Mouse (Mus musculus): Measurements from ENCODE around the gene Lrrc3. TPM values are rescaled to one million over a fixed set of nuclear protein-coding genes. Genes with fewer than 3 reads are reported as not detected.
A peak's percentile ranks its signal among the peaks of the same experiment; 100 is the strongest.

Gene Lrrc3
- polyA plus RNA-seq, 1 experiment from 2014 or later = 19.6 TPM

GRCm38 (mm10) chr10:77912605-77913004, 10.3 kb upstream of the Lrrc3 start:
- WGBS = 74% methylated on average over 7 of the region's 7 CpGs
- no peak overlapping the region for H3K9ac ChIP-seq
- no peaks in the 10 kb centered on the region for H3K9me3 ChIP-seq (ENCODE audit: control insufficient read depth, low read length)
- no peak overlapping the region for H3K27ac ChIP-seq
- ATAC-seq (ENCODE audit: low FRiP score) = no peak
- no peaks in the 10 kb centered on the region for H3K27me3 ChIP-seq (ENCODE audit: control insufficient read depth, insufficient read depth, low read length)
- H3K4me2 ChIP-seq (replicated peaks) = no peak overlapping the region
- no peak overlapping the region for H3K4me3 ChIP-seq (replicated peaks; ENCODE audit: low read length)
- no peaks in the 10 kb centered on the region for H3K36me3 ChIP-seq (replicated peaks; ENCODE audit: control insufficient read depth, insufficient read depth)
- no peak for DNase-seq (ENCODE audit: low spot score)
- H3K4me1 ChIP-seq (replicated peaks; ENCODE audit: control insufficient read depth, insufficient read depth, low read length) = no peaks in the 10 kb centered on the region

- H3K4me1 ChIP-seq (replicated peaks; ENCODE audit: control insufficient read depth, insufficient read depth, low read length) = peaks cover 8% of the 10 kb centered on the region; the same call in 1 of the 2 replicates
- H3K9me3 ChIP-seq (ENCODE audit: control insufficient read depth, low read length) = no peaks in the 10 kb centered on the region
- ATAC-seq (ENCODE audit: low FRiP score) (peak; percentile 91), DNase-seq (ENCODE audit: low spot score) (peak; percentile 77)
- peak overlapping the region; percentile 69 for H3K4me3 ChIP-seq (replicated peaks; ENCODE audit: low read length)
- no peaks in the 10 kb centered on the region for H3K27me3 ChIP-seq (ENCODE audit: control insufficient read depth, insufficient read depth, low read length)
- H3K4me2 ChIP-seq (replicated peaks) = peak overlapping the region; percentile 81
- no peaks in the 10 kb centered on the region for H3K36me3 ChIP-seq (replicated peaks; ENCODE audit: control insufficient read depth, insufficient read depth)
- peak overlapping the region; percentile 71 for H3K27ac ChIP-seq
- 5% methylated on average over 35 of the region's 35 CpGs for WGBS
- peak overlapping the region; percentile 73 for H3K9ac ChIP-seq
These were observed 769 bp upstream of the Lrrc3 start for GRCm38 (mm10) chr10:77902894-77903715.

GRCm38 (mm10) chr10:77901871-77902210, 495 bp downstream of the Lrrc3 start:
- WGBS = 2% methylated on average over 14 of the region's 14 CpGs
- peak; percentile 32 for ATAC-seq (ENCODE audit: low FRiP score)
- Histone ChIP-seq H3K9ac (peak overlapping the region; percentile 73), H3K4me1 (replicated peaks; ENCODE audit: control insufficient read depth, insufficient read depth, low read length) (peaks cover 8% of the 10 kb centered on the region; the same call in 1 of the 2 replicates), H3K4me2 (replicated peaks) (peak overlapping the region; percentile 81), H3K4me3 (replicated peaks; ENCODE audit: low read length) (peak overlapping the region; percentile 69), H3K27me3 (ENCODE audit: control insufficient read depth, insufficient read depth, low read length) (no peaks in the 10 kb centered on the region), H3K9me3 (ENCODE audit: control insufficient read depth, low read length) (no peaks in the 10 kb centered on the region), H3K36me3 (replicated peaks; ENCODE audit: control insufficient read depth, insufficient read depth) (no peaks in the 10 kb centered on the region), H3K27ac (peak overlapping the region; percentile 71)
- DNase-seq (ENCODE audit: low spot score) = no peak

DNA sequence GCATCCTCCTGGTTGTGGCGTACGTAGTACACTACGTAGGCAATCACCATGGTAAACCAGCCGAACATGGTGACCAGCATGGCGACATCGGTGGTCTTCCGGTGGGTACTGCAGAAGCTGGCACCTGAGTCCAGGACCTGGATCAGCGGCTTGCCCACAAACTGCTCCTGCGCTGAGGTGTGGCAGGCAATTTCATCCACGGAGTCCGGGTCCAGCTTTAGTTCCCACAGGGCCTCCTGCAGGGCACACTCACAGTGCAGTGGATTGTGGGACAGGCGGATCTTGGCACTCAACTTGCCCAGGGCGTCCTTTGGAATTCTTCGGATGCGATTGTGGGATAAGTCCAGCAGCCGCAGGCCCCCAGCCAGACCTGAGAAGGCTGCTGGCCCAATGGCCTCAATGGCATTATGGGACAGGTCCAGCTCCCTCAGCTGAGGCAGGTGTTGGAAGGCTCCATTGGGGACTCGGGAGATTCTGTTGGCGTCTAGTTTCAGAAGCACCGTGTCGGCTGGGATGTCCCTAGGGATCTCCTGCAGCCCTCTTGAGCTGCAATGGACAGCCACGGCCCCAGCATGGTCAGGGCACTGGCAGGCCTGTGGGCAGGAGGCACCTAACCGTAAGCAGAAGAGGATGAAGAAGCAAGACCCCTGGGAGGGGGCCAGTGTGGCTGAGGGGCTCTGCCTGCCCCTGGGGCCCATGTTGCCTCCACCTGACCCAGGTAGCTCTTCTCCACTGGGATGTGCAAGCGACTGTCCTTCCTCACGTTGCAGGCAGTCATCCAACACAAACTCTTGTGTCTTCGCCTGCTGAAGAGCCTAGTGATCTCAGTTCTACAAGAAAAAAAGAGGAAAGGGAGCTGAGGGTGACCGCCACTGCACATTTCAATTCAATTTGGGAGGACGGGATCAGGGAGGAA, 1.2 kb downstream of the Lrrc3 start:
- WGBS = 82% methylated on average over 27 of the region's 27 CpGs
- no peak for DNase-seq (ENCODE audit: low spot score)
- H3K4me2 ChIP-seq (replicated peaks) = peak overlapping the region; percentile 81
- H3K9ac ChIP-seq = peak overlapping the region; percentile 73
- H3K9me3 ChIP-seq (ENCODE audit: control insufficient read depth, low read length) = no peaks in the 10 kb centered on the region
- H3K4me3 ChIP-seq (replicated peaks; ENCODE audit: low read length) = peak overlapping the region; percentile 69
- peaks cover 8% of the 10 kb centered on the region for H3K4me1 ChIP-seq (replicated peaks; ENCODE audit: control insufficient read depth, insufficient read depth, low read length)
- H3K27ac ChIP-seq = no peak overlapping the region
- no peak for ATAC-seq (ENCODE audit: low FRiP score)
- no peaks in the 10 kb centered on the region for H3K27me3 ChIP-seq (ENCODE audit: control insufficient read depth, insufficient read depth, low read length)
- no peaks in the 10 kb centered on the region for H3K36me3 ChIP-seq (replicated peaks; ENCODE audit: control insufficient read depth, insufficient read depth)

GRCm38 (mm10) chr10:77900126-77900525, 2.2 kb downstream of the Lrrc3 start:
- Histone ChIP-seq H3K4me2 (replicated peaks) (no peak overlapping the region; the same call in 1 of the 2 replicates), H3K4me3 (replicated peaks; ENCODE audit: low read length) (no peak overlapping the region), H3K27me3 (ENCODE audit: control insufficient read depth, insufficient read depth, low read length) (no peaks in the 10 kb centered on the region), H3K9me3 (ENCODE audit: control insufficient read depth, low read length) (no peaks in the 10 kb centered on the region), H3K36me3 (replicated peaks; ENCODE audit: control insufficient read depth, insufficient read depth) (no peaks in the 10 kb centered on the region), H3K27ac (no peak overlapping the region), H3K4me1 (replicated peaks; ENCODE audit: control insufficient read depth, insufficient read depth, low read length) (peaks cover 11% of the 10 kb centered on the region), H3K9ac (no peak overlapping the region)
- no peak for DNase-seq (ENCODE audit: low spot score)
- WGBS = 86% methylated on average over 7 of the region's 7 CpGs
- ATAC-seq (ENCODE audit: low FRiP score) = no peak

DNA sequence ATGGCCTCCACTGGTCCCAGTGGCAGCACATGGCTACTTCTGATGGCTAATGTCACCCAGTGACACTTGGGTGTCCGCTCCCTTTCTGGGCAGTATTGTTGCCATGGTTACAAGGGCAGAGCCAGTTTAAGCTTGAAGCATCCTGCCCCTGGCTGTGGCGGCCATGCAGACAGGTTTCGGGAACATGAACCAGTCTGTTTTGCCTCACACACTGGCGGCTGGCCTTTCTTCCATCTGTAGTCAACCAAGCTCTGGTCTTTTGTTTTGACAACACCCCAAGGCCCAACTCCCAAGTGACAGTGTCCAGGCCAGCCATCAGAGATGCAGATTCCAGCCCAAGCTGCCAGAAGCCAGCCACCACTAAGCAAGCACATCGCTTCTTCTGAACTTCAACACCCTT, 6.8 kb downstream of the Lrrc3 start:
- Histone ChIP-seq H3K27me3 (ENCODE audit: control insufficient read depth, insufficient read depth, low read length) (no peaks in the 10 kb centered on the region), H3K9ac (no peak overlapping the region), H3K4me3 (replicated peaks; ENCODE audit: low read length) (no peak overlapping the region), H3K9me3 (ENCODE audit: control insufficient read depth, low read length) (no peaks in the 10 kb centered on the region), H3K27ac (no peak overlapping the region), H3K4me2 (replicated peaks) (no peak overlapping the region), H3K4me1 (replicated peaks; ENCODE audit: control insufficient read depth, insufficient read depth, low read length) (peaks cover 4% of the 10 kb centered on the region; the same call in 1 of the 2 replicates), H3K36me3 (replicated peaks; ENCODE audit: control insufficient read depth, insufficient read depth) (no peaks in the 10 kb centered on the region)
- DNase-seq (ENCODE audit: low spot score) (no peak), ATAC-seq (ENCODE audit: low FRiP score) (no peak)
- 49% methylated on average over 5 of the region's 5 CpGs for WGBS

DNA sequence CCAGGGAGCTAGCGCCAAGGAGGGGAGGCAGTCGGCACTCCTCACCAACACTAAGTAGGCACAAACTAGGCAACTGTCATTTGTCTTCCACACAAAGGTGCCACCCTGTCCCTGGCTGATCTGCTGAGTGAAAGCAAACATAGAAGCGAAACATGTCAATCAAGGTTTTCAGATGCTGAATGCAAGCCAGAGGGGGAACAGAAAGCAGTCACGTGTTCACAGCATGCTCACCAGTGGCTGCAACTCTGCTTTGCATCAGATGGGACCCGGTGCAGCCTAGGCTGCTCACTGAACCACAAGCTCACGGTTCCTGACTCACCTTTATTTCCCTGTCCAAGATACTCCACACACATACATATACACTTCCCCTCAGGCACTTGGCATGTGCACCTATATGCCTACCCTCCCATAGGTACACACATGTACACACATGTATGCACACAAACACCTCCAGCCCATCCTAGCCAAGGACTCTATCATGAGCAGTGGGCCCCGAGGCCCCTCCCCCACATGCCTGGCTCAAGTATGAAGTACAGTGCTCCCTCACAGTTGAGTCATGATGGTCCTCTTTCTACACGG, 11.3 kb downstream of the Lrrc3 start:
- 86% methylated on average over 8 of the region's 8 CpGs for WGBS
- DNase-seq (ENCODE audit: low spot score) (no peak), ATAC-seq (ENCODE audit: low FRiP score) (0 out of 2 replicates have a peak, but pooled peaks have one; percentile 8)
- no peak overlapping the region for H3K27ac ChIP-seq
- H3K9ac ChIP-seq = no peak overlapping the region
- H3K4me2 ChIP-seq (replicated peaks) = no peak overlapping the region
- H3K27me3 ChIP-seq (ENCODE audit: control insufficient read depth, insufficient read depth, low read length) = no peaks in the 10 kb centered on the region
- H3K4me1 ChIP-seq (replicated peaks; ENCODE audit: control insufficient read depth, insufficient read depth, low read length) = peaks cover 4% of the 10 kb centered on the region; the same call in 1 of the 2 replicates
- no peaks in the 10 kb centered on the region for H3K9me3 ChIP-seq (ENCODE audit: control insufficient read depth, low read length)
- no peak overlapping the region for H3K4me3 ChIP-seq (replicated peaks; ENCODE audit: low read length)
- no peaks in the 10 kb centered on the region for H3K36me3 ChIP-seq (replicated peaks; ENCODE audit: control insufficient read depth, insufficient read depth)

DNA sequence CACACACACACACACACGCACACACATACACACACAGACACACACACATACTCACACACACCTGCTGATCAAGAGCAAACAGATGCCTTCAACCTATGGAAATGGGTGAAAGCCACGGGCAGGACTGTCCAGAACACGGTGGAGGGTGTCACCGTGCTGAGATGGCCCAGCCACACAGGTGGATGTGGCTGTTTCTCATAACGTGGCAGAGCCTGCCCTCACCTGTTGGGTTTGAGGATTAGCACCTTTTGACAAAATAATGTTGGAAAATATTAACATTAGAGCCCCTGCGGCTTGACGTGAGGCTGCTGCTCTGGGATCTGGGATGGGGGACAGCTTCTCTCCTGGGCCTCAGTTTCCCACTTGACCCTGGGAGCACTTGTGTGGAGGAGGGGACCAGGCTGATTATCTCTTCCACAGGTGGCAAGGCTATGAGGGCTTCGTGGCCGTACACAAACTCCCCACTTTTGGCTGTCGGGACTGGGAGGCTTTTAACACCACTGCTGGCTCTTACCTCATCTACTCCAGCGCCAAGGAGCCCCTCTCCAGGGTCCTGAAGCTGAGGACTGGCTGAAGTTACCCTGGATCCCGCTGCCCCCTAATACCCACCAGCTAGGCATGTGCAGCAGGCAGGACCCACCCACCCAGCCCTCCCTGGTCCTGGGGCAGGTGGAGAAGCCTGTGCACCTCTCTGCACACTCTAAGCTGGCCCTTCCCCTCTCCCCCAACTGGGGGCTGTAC, 16.2 kb downstream of the Lrrc3 start:
- Histone ChIP-seq H3K36me3 (replicated peaks; ENCODE audit: control insufficient read depth, insufficient read depth) (no peaks in the 10 kb centered on the region), H3K27me3 (ENCODE audit: control insufficient read depth, insufficient read depth, low read length) (no peaks in the 10 kb centered on the region), H3K9me3 (ENCODE audit: control insufficient read depth, low read length) (no peaks in the 10 kb centered on the region), H3K27ac (no peak overlapping the region), H3K4me1 (replicated peaks; ENCODE audit: control insufficient read depth, insufficient read depth, low read length) (no peaks in the 10 kb centered on the region), H3K4me2 (replicated peaks) (no peak overlapping the region), H3K4me3 (replicated peaks; ENCODE audit: low read length) (no peak overlapping the region), H3K9ac (no peak overlapping the region)
- WGBS = 60% methylated on average over 12 of the region's 12 CpGs
- DNase-seq (ENCODE audit: low spot score) (no peak), ATAC-seq (ENCODE audit: low FRiP score) (no peak)

Data from hindbrain, embryonic 14.5 days (tissue).